Mouse (Mus musculus) heart, embryonic 15.5 days (tissue): ENCODE data around the gene Hint2. TPM values are rescaled to one million over a fixed set of nuclear protein-coding genes. Genes with fewer than 3 reads are reported as not detected.

Source experiments
- ATAC-seq: fragments of 200-750 bp; cut with Nextera tagmentation; replicated peaks from 2 replicates; pipeline ENCODE4 v1.8.0; 2017; ENCODE audit warnings: low read depth, moderate TSS enrichment; ENCODE audit not compliant: insufficient number of reproducible peaks, insufficient read depth, low FRiP score
- H3K27ac ChIP-seq: fragments of 300-500 bp; sonication (generic); 2 replicates; pipeline ENCODE4 v1.5.1; 2015; ENCODE audit warnings: mild to moderate bottlenecking, inconsistent platforms
- H3K27me3 ChIP-seq: fragments of 300-500 bp; sonication (generic); 2 replicates; pipeline ENCODE4 v1.6.1; 2015; ENCODE audit warnings: inconsistent platforms
- H3K36me3 ChIP-seq: fragments of 300-500 bp; sonication (generic); 2 replicates; pipeline ENCODE4 v1.6.1; 2015; ENCODE audit warnings: mild to moderate bottlenecking, inconsistent platforms
- H3K4me1 ChIP-seq: fragments of 300-500 bp; sonication (generic); replicated peaks from 2 replicates; pipeline ENCODE4 v1.6.1; 2015; ENCODE audit warnings: inconsistent platforms
- H3K4me2 ChIP-seq: fragments of 300-500 bp; sonication (generic); 2 replicates; pipeline ENCODE4 v1.6.1; 2015; ENCODE audit warnings: inconsistent platforms, mild to moderate bottlenecking, moderate library complexity
- H3K4me3 ChIP-seq: fragments of 300-500 bp; sonication (generic); 2 replicates; pipeline ENCODE4 v1.5.1; 2015; ENCODE audit warnings: mild to moderate bottlenecking, inconsistent platforms
- H3K9ac ChIP-seq: fragments of 300-500 bp; sonication (generic); 2 replicates; pipeline ENCODE4 v1.6.1; 2015; ENCODE audit warnings: mild to moderate bottlenecking, inconsistent platforms
- H3K9me3 ChIP-seq: fragments of 300-500 bp; sonication (generic); replicated peaks from 2 replicates; pipeline ENCODE4 v1.6.1; 2016; ENCODE audit warnings: inconsistent platforms
- WGBS: fragments of 180-500 bp; shearing (Covaris S2); methylation state at CpG from one replicate; pipeline ENCODE4 v1.1.7; 2015; ENCODE audit warnings: mixed read lengths; 5-methylcytosine and 5-hydroxymethylcytosine counted together
- polyA plus RNA-seq: library from polyadenylated mRNA; unstranded; fragments of >200 nt; fragmentation: Nextera tagmentation; extraction: Ambion mirVana; gene quantifications from 2 replicates; pipeline ENCODE4 v1.2.1, GENCODE M21; 2015

The Hint2 gene
- polyA plus RNA-seq, 1 experiment from 2014 or later = 188 TPM

GRCm38 (mm10) chr4:43679416-43680043 is 23.3 kb upstream of the Hint2 start:
- Histone ChIP-seq H3K9ac (no peak overlapping the region), H3K27ac (no peak overlapping the region), H3K4me2 (no peak overlapping the region), H3K4me3 (no peak overlapping the region), H3K4me1 (no peaks in the 10 kb centered on the region), H3K27me3 (no peaks in the 10 kb centered on the region), H3K9me3 (no peaks in the 10 kb centered on the region), H3K36me3 (peaks cover 3% of the 10 kb centered on the region; the same call in 1 of the 2 replicates)
- ATAC-seq = no peak
- WGBS = 86% methylated on average over 7 of the region's 7 CpGs

GRCm38 (mm10) chr4:43678541-43678940 is 22.3 kb upstream of the Hint2 start:
- peaks cover 6% of the 10 kb centered on the region; the same call in 1 of the 2 replicates for H3K36me3 ChIP-seq
- 85% methylated on average over 6 of the region's 6 CpGs for WGBS
- H3K27ac ChIP-seq = no peak overlapping the region
- no peak overlapping the region for H3K4me3 ChIP-seq
- no peaks in the 10 kb centered on the region for H3K27me3 ChIP-seq
- no peak overlapping the region for H3K4me2 ChIP-seq
- ATAC-seq = no peak
- no peak overlapping the region for H3K9ac ChIP-seq
- H3K9me3 ChIP-seq = no peaks in the 10 kb centered on the region
- no peaks in the 10 kb centered on the region for H3K4me1 ChIP-seq

GRCm38 (mm10) chr4:43675608-43676007 is 19.3 kb upstream of the Hint2 start:
- WGBS = 74% methylated on average over 4 of the region's 4 CpGs
- peaks cover 8% of the 10 kb centered on the region for H3K4me1 ChIP-seq
- H3K27ac ChIP-seq = no peak overlapping the region
- no peak overlapping the region for H3K4me2 ChIP-seq
- no peak overlapping the region for H3K4me3 ChIP-seq
- no peaks in the 10 kb centered on the region for H3K27me3 ChIP-seq
- peaks cover 6% of the 10 kb centered on the region; the same call in 1 of the 2 replicates for H3K36me3 ChIP-seq
- ATAC-seq = no peak
- H3K9ac ChIP-seq = no peak overlapping the region
- no peaks in the 10 kb centered on the region for H3K9me3 ChIP-seq

DNA sequence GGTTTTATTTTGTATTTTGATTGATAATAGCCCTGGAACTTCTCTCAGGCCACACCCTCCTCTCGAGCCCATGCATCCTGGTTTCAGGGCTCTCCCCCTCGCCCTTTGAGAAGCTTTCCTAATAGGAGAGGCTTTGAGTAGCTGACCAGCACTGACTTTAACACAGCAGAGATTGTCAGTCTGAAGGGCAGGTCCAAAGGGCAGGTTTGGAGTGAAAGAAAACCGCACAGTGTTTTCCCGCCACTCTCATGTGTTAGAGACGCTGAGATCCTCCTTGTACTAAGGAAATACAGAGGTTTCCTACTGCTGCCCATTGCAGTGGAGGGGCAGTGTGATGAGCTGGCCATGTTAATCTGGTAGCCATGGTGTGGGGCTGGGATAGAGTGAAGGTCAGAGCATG is 18.7 kb upstream of the Hint2 start:
- no peak overlapping the region for H3K27ac ChIP-seq
- no peaks in the 10 kb centered on the region for H3K27me3 ChIP-seq
- no peaks in the 10 kb centered on the region for H3K9me3 ChIP-seq
- no peak overlapping the region for H3K9ac ChIP-seq
- peaks cover 9% of the 10 kb centered on the region for H3K4me1 ChIP-seq
- peaks cover 6% of the 10 kb centered on the region; the same call in 1 of the 2 replicates for H3K36me3 ChIP-seq
- no peak overlapping the region for H3K4me2 ChIP-seq
- H3K4me3 ChIP-seq = no peak overlapping the region
- WGBS = 78% methylated on average over 5 of the region's 5 CpGs
- ATAC-seq = no peak

GRCm38 (mm10) chr4:43673703-43674102 is 17.4 kb upstream of the Hint2 start:
- Histone ChIP-seq H3K4me1 (peaks cover 17% of the 10 kb centered on the region), H3K27ac (no peak overlapping the region), H3K9ac (no peak overlapping the region), H3K9me3 (no peaks in the 10 kb centered on the region), H3K4me3 (no peak overlapping the region), H3K36me3 (peaks cover 6% of the 10 kb centered on the region; the same call in 1 of the 2 replicates), H3K27me3 (no peaks in the 10 kb centered on the region), H3K4me2 (no peak overlapping the region)
- WGBS = 74% methylated on average over 8 of the region's 8 CpGs
- no peak for ATAC-seq

GRCm38 (mm10) chr4:43672070-43672469 is 15.8 kb upstream of the Hint2 start:
- no peak overlapping the region for H3K4me3 ChIP-seq
- no peak overlapping the region for H3K4me2 ChIP-seq
- peaks cover 20% of the 10 kb centered on the region for H3K4me1 ChIP-seq
- H3K36me3 ChIP-seq = 0 out of 2 replicates have a peak, but pooled peaks cover 6% of the 10 kb centered on the region
- no peaks in the 10 kb centered on the region for H3K9me3 ChIP-seq
- H3K9ac ChIP-seq = no peak overlapping the region
- WGBS = 4% methylated on average over 2 of the region's 2 CpGs
- ATAC-seq = no peak
- H3K27ac ChIP-seq = no peak overlapping the region
- peaks cover 11% of the 10 kb centered on the region; the same call in 1 of the 2 replicates for H3K27me3 ChIP-seq

GRCm38 (mm10) chr4:43669428-43669794 is 13.1 kb upstream of the Hint2 start:
- H3K9ac ChIP-seq = peak overlapping the region; percentile 88
- WGBS = under 1% methylated on average over 25 of the region's 25 CpGs
- peaks cover 34% of the 10 kb centered on the region for H3K27me3 ChIP-seq
- H3K9me3 ChIP-seq = no peaks in the 10 kb centered on the region
- peak overlapping the region; percentile 87 for H3K4me2 ChIP-seq
- ATAC-seq = peak; percentile 74
- H3K4me3 ChIP-seq = peak overlapping the region; percentile 89
- H3K27ac ChIP-seq = peak overlapping the region; percentile 79
- peaks cover 20% of the 10 kb centered on the region for H3K4me1 ChIP-seq
- 0 out of 2 replicates have a peak, but pooled peaks cover 2% of the 10 kb centered on the region for H3K36me3 ChIP-seq

GRCm38 (mm10) chr4:43668782-43669427 is 12.6 kb upstream of the Hint2 start, which contains the start of the genes Tmem8b and Fam221b:
Gene Tmem8b (plus strand): TSS chr4:43668971.
Gene Fam221b (minus strand): TSS chr4:43669145.
- no peaks in the 10 kb centered on the region for H3K9me3 ChIP-seq
- H3K36me3 ChIP-seq = no peaks in the 10 kb centered on the region
- peaks cover 35% of the 10 kb centered on the region for H3K27me3 ChIP-seq
- peak within 1 kb of the TSS; percentile 89 for H3K4me3 ChIP-seq
- peak within 1 kb of the TSS; percentile 87 for H3K4me2 ChIP-seq
- peaks cover 20% of the 10 kb centered on the region for H3K4me1 ChIP-seq
- peak within 1 kb of the TSS; percentile 79 for H3K27ac ChIP-seq
- WGBS = 1% methylated on average over 40 of the region's 41 CpGs
- peak; percentile 88 for ATAC-seq
- H3K9ac ChIP-seq = peak within 1 kb of the TSS; percentile 88

GRCm38 (mm10) chr4:43666412-43666811 is 10.1 kb upstream of the Hint2 start:
- 14% methylated on average over 4 of the region's 4 CpGs for WGBS
- Histone ChIP-seq H3K9me3 (no peaks in the 10 kb centered on the region), H3K4me3 (no peak overlapping the region), H3K27ac (no peak overlapping the region), H3K9ac (no peak overlapping the region), H3K4me1 (peaks cover 16% of the 10 kb centered on the region), H3K4me2 (no peak overlapping the region), H3K36me3 (no peaks in the 10 kb centered on the region), H3K27me3 (peaks cover 56% of the 10 kb centered on the region)
- ATAC-seq = no peak

DNA sequence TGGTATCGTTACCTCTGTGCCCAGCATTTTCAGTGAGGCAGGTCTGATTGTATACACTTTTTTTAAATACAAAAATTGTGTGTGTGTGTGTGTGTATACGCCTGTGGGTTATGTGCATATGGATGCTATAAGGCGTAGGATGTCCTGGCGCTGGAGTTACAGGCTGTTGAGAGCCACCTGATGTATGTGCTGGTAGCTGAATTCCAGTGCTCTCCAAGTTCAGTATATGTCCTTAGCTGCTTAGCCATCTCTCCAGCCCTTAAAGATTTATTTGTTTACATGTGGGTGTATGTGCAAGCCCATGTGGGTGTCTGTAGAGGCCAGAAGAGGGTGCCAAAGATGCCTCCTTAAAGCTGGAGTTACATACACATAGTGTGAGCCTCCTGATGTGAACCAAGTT is 880 bp upstream of the Hint2 start:
- Histone ChIP-seq H3K9ac (no peak overlapping the region), H3K4me2 (peak overlapping the region; percentile 86), H3K4me1 (peaks cover 17% of the 10 kb centered on the region), H3K4me3 (peak overlapping the region; percentile 84), H3K27me3 (peaks cover 10% of the 10 kb centered on the region), H3K36me3 (no peaks in the 10 kb centered on the region), H3K9me3 (no peaks in the 10 kb centered on the region), H3K27ac (peak overlapping the region; percentile 95)
- no peak for ATAC-seq
- WGBS = 64% methylated on average over 4 of the region's 4 CpGs

GRCm38 (mm10) chr4:43655656-43656338 is 469 bp downstream of the Hint2 start:
- peak overlapping the region; percentile 88 for H3K9ac ChIP-seq
- peak; percentile 18; the same call in 1 of the 2 replicates for ATAC-seq
- H3K4me1 ChIP-seq = peaks cover 14% of the 10 kb centered on the region
- peaks cover under 1% of the 10 kb centered on the region; the same call in 1 of the 2 replicates for H3K36me3 ChIP-seq
- 4% methylated on average over 34 of the region's 34 CpGs for WGBS
- H3K27me3 ChIP-seq = no peaks in the 10 kb centered on the region
- peak overlapping the region; percentile 86 for H3K4me2 ChIP-seq
- H3K27ac ChIP-seq = peak overlapping the region; percentile 95
- peak overlapping the region; percentile 84 for H3K4me3 ChIP-seq
- H3K9me3 ChIP-seq = no peaks in the 10 kb centered on the region
